Mouse (Mus musculus): Measurements from ENCODE around the gene Tmem216. TPM values are rescaled to one million over a fixed set of nuclear protein-coding genes. Genes with fewer than 3 reads are reported as not detected.
A peak's percentile ranks its signal among the peaks of the same experiment; 100 is the strongest.
"Not testable (repeated sequence)": the region's sequence is repeated elsewhere in the genome, so short reads cannot be mapped to it uniquely, and the experiment has no call there.

The Tmem216 gene
- polyA plus RNA-seq, 1 experiment from 2014 or later = 37.3 TPM

DNA sequence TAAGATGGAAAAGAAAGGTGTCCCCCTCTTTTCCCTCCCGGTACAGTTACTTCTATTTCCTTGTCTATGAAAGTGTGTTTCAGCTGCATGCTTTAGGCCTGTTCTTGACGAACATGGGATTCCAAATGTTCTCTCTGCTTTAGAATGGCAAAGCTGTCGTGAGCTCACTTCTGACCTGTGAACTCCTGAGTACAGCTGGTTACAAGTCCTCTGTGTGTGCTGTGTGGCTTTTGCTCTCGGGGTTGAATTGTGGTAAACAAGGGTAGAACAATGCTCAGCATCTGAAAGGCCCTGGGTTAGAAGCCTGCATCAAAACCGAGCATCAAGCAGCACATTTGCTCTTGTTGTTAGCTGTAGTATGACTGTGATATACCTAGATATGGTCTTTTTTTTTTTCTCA lies 6.3 kb upstream of the Tmem216 start:
- Histone ChIP-seq H3K36me3 (no peaks in the 10 kb centered on the region), H3K9me3 (no peaks in the 10 kb centered on the region), H3K27me3 (no peaks in the 10 kb centered on the region), H3K27ac (no peak overlapping the region), H3K4me2 (no peak overlapping the region), H3K9ac (no peak overlapping the region), H3K4me3 (no peak overlapping the region), H3K4me1 (no peaks in the 10 kb centered on the region)
- no peak for ATAC-seq (ENCODE audit: insufficient number of reproducible peaks, low FRiP score, low TSS enrichment, low read depth)
- WGBS = 61% methylated on average over 5 of the region's 5 CpGs

DNA sequence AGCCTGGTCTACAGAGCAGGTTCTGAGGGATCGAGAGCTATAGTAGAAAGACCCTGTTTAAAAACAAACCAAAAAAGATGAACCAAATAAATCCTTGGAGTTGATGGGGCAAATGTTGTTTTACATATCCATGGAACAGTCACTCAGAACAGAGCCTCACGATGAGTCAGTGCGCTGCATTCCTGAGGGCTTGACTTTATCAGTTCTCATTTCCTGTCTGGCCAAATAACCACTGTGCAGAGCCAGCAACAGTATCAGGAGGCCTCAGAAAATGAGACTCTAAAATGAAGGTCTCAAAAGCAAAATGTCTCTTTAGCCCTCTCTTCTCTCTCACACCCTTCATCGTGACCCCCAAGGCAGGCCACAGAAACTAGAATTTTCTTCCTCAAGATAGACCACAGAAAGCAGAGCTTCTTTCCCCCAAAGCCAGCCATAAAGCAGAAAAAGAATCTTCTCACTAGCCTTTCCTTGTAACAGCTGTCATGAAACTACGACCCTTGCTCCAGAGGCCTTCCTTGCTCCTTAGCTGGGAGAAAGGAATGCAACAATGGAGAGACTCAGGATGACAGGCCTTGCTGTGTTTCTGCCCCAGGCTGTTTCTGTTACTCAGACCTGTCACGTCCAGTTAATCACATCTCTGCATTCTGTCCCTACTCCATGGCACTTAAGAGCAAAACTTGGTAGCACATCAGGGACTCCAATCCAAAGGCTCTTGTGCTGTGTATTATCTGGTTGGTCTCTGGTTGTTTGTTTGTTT lies 5.7 kb upstream of the Tmem216 start:
- H3K4me2 ChIP-seq = no peak overlapping the region
- H3K9ac ChIP-seq = no peak overlapping the region
- no peaks in the 10 kb centered on the region for H3K36me3 ChIP-seq
- no peaks in the 10 kb centered on the region for H3K4me1 ChIP-seq
- no peak overlapping the region for H3K4me3 ChIP-seq
- no peaks in the 10 kb centered on the region for H3K27me3 ChIP-seq
- no peaks in the 10 kb centered on the region for H3K9me3 ChIP-seq
- ATAC-seq (ENCODE audit: insufficient number of reproducible peaks, low FRiP score, low TSS enrichment, low read depth) = no peak
- 46% methylated on average over 6 of the region's 6 CpGs for WGBS
- H3K27ac ChIP-seq = 0 out of 2 replicates have a peak overlapping the region, but pooled peaks have one; percentile 23

DNA sequence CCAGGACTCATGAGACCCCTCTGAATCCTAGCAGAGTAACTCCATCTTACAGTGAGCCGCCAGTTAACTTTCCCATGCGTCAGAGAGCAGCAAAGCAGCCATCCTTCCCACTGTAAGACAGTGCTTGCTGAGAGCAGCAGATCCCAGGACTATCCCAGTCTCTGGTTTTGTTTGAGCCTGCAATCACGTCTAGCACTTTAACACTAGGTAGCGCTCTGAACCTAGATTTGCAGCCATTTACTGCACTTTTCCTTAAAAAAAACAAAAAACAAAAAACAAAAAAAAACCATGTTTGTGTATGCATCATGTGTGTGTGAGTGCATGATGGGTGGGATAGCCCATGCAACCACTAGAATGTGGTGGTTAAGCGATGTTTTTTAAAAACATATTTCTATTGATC lies 4.1 kb upstream of the Tmem216 start:
- WGBS = 43% methylated on average over 5 of the region's 5 CpGs
- Histone ChIP-seq H3K4me3 (no peak overlapping the region), H3K36me3 (no peaks in the 10 kb centered on the region), H3K9ac (no peak overlapping the region), H3K9me3 (no peaks in the 10 kb centered on the region), H3K4me2 (no peak overlapping the region), H3K27me3 (no peaks in the 10 kb centered on the region), H3K4me1 (peaks cover 9% of the 10 kb centered on the region), H3K27ac (no peak overlapping the region)
- no peak for ATAC-seq (ENCODE audit: insufficient number of reproducible peaks, low FRiP score, low TSS enrichment, low read depth)

DNA sequence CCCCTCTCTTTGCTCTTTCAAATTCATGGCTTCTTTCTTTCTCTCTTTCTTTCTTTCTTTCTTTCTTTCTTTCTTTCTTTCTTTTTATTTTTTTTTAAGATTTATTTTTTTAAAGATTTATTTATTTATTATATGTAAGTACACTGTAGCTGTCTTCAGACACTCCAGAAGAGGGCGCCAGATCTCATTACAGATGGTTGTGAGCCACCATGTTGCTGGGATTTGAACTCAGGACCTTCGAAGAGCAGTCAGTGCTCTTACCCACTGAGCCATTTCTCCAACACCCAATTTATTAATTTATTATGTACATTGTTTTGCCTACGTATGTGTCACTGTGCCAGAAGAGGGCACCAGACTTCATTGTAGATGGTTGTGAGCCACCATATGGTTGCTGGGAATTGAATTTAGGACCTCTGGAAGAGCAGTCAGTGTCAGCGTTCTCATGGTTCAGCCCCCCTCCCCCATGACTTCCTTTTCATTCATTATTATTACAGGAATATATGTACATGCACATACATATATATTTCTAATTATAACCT lies 1.9 kb upstream of the Tmem216 start:
- ATAC-seq (ENCODE audit: insufficient number of reproducible peaks, low FRiP score, low TSS enrichment, low read depth); H3K9me3 ChIP-seq; H3K4me3 ChIP-seq; H3K27ac ChIP-seq; H3K9ac ChIP-seq; H3K36me3 ChIP-seq; H3K27me3 ChIP-seq; H3K4me2 ChIP-seq: not testable (repeated sequence)
- peaks cover 14% of the 10 kb centered on the region for H3K4me1 ChIP-seq
- WGBS = 68% methylated on average over 4 of the region's 4 CpGs

DNA sequence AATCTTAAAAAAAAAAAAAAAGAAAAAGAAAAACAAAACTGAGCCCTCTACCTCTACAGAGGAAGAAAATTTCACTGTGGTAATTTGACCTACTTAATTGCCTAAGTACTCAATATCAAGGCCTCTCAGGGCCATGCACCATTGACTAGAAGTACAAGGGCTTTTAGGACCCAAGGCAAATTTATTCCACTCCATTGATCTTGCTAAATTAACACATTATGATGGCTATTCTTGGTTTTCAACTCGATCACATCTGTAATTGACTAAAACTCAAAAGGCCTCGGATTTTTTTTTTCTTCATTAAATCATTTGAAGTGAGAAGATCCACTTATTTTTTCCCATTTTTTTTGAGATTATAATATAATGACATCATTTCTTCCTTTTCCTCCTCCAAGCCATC lies 1.4 kb upstream of the Tmem216 start:
- WGBS = 82% methylated on average over 2 of the region's 2 CpGs
- H3K4me3 ChIP-seq = no peak overlapping the region
- no peak for ATAC-seq (ENCODE audit: insufficient number of reproducible peaks, low FRiP score, low TSS enrichment, low read depth)
- no peak overlapping the region for H3K9ac ChIP-seq
- no peak overlapping the region for H3K4me2 ChIP-seq
- H3K36me3 ChIP-seq = peaks cover 5% of the 10 kb centered on the region; the same call in 1 of the 2 replicates
- peaks cover 14% of the 10 kb centered on the region for H3K4me1 ChIP-seq
- no peaks in the 10 kb centered on the region for H3K27me3 ChIP-seq
- H3K9me3 ChIP-seq = no peaks in the 10 kb centered on the region
- H3K27ac ChIP-seq = no peak overlapping the region

DNA sequence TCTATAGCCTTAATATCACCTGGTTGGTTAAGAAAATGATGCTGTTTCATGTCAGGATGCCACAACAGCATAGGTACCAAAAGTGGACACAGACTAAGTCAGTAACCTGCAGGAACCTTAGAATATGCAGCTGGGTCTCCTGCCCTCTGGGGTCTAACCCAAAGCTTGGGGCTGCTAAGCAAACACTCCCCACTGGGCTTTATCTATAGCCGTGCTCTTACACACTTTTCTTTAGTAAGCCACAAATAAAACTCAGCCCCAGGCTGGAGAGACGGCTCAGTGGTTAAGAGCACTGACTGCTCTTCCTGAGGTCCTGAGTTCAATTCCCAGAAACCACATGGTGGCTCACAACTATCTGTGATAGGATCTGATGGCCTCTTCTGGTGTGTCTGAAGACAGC lies 963 bp upstream of the Tmem216 start:
- Histone ChIP-seq H3K9me3 (no peaks in the 10 kb centered on the region), H3K4me1 (peaks cover 14% of the 10 kb centered on the region), H3K27ac (no peak overlapping the region), H3K4me3 (no peak overlapping the region), H3K36me3 (peaks cover 8% of the 10 kb centered on the region; the same call in 1 of the 2 replicates), H3K27me3 (no peaks in the 10 kb centered on the region), H3K4me2 (no peak overlapping the region), H3K9ac (no peak overlapping the region)
- ATAC-seq (ENCODE audit: insufficient number of reproducible peaks, low FRiP score, low TSS enrichment, low read depth) = no peak
- 84% methylated on average over 2 of the region's 2 CpGs for WGBS

DNA sequence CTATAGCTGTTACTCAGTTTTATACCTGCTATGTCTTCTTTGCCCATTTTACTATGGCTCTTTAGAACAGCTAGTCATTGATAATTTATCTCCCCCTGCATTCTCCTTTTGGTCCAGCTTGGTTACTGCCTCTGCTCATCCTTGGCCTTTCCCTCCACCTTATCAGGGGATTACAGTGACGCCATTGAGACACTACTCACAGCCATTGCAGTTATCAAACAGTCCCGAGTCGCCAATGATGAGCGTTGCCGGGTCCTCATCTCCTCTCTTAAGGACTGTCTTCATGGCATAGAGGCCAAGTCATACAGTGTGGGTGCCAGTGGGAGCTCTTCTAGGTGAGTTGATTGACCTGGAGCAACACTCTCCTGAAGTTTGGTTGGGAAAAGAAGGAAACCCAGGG lies 16.6 kb downstream of the Tmem216 start:
- Histone ChIP-seq H3K9ac (no peak overlapping the region), H3K36me3 (peaks cover 82% of the 10 kb centered on the region), H3K9me3 (no peaks in the 10 kb centered on the region), H3K27me3 (no peaks in the 10 kb centered on the region), H3K27ac (no peak overlapping the region), H3K4me3 (no peak overlapping the region), H3K4me1 (no peaks in the 10 kb centered on the region), H3K4me2 (no peak overlapping the region)
- 97% methylated on average over 5 of the region's 5 CpGs for WGBS
- no peak for ATAC-seq (ENCODE audit: insufficient number of reproducible peaks, low FRiP score, low TSS enrichment, low read depth)

DNA sequence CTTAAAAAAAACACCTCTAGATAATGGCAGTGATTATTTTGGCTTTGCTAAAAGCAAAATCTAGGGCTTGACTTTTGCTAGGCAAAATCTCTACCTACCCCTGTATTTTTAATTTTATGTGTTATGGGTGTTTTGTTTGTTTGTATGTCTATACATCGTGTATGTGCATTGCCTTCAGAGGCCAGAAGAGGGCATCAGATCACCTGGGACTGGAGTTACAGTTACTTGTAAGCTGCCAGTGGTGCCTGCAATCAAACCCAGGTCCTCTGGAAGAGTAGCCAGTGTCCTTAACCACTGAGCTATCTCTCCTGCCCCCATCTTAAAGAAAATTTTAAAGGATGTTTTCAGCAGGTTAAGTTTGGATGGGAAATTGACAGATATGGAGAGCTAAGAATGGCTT lies 26.0 kb downstream of the Tmem216 start:
- no peak overlapping the region for H3K4me2 ChIP-seq
- no peaks in the 10 kb centered on the region for H3K27me3 ChIP-seq
- whole genome bisulfite sequencing = 94% methylated on average over 1 of the region's 1 CpGs
- no peak overlapping the region for H3K27ac ChIP-seq
- peaks cover 42% of the 10 kb centered on the region for H3K36me3 ChIP-seq
- H3K4me3 ChIP-seq = no peak overlapping the region
- ATAC-seq (ENCODE audit: insufficient number of reproducible peaks, low FRiP score, low TSS enrichment, low read depth) = no peak
- H3K4me1 ChIP-seq = peaks cover 14% of the 10 kb centered on the region
- H3K9me3 ChIP-seq = no peaks in the 10 kb centered on the region
- H3K9ac ChIP-seq = no peak overlapping the region

DNA sequence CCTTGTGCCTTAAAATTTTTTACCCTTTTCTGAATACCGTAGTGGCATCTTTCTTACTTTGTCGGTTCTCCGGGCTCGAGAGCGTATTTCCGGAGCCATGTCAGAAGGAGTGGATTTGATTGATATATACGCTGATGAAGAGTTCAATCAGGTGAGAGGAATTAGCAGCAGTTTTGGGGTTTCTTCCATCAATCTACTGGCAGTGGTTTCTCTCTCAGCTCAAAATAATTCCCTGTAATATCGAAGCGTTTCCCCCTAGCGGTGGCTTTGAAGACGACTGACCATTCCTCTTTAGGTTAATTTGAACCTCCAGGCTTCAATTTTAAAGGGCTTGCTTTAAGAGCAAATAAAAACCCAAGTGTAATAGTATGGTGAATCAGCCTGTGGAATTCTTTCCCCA lies 30.1 kb downstream of the Tmem216 start, which contains the start of gene Sdhaf2:
TSS of gene Sdhaf2 (minus strand) at position 233 of the 400 bp plus-strand sequence.
- Histone ChIP-seq H3K36me3 (peaks cover 9% of the 10 kb centered on the region), H3K27me3 (no peaks in the 10 kb centered on the region), H3K4me2 (peak within 1 kb of the TSS; percentile 53), H3K27ac (peak within 1 kb of the TSS; percentile 99), H3K9me3 (no peaks in the 10 kb centered on the region), H3K4me3 (peak within 1 kb of the TSS; percentile 98), H3K9ac (peak within 1 kb of the TSS; percentile 99), H3K4me1 (peaks cover 18% of the 10 kb centered on the region)
- WGBS = under 1% methylated on average over 11 of the region's 11 CpGs
- ATAC-seq (ENCODE audit: insufficient number of reproducible peaks, low FRiP score, low TSS enrichment, low read depth) = no peak

DNA sequence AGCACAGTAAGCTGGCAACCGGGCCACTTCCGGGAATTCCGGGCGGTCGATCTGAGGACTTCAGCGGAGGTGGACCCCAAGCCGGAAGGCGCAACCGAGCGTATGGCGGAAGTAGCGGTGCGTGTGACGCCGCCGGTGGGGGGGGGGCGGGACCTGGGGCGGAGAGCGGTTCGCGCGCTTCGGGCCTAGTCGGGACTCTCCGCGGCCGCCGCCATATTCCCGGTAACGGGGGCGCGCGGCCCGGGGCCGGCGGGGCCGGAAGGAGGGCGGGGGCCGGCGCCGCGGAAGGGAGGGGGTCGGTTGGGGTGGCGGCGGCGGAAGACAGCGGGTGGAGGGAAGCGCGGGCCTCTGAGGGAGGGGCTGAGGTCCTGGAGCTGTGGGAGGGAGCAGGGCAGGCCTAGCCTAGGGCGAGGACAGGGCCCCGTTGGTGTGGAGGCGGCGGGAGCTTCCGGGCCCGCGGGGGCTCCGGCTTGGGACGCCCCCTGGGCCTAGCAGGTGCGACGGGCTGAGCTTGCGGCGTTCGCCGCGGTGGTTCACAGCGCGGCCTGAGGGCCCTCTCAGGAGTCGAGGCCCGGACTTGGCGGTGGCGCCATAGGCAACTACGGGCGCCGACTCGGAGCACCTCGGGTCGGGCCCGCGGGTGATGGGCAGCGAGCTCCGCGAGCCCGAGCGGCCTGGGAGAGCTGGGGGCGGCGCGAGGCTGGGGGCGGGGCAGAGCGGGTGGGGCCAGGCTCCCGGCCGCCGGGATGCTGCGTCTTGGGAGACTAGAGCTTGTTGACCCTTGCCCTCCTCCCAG lies 30.7 kb downstream of the Tmem216 start, which contains the start of gene Cpsf7:
TSS of gene Cpsf7 (plus strand) at position 161 of the 796 bp plus-strand sequence.
- no peaks in the 10 kb centered on the region for H3K9me3 ChIP-seq
- peak within 1 kb of the TSS; percentile 99 for H3K9ac ChIP-seq
- under 1% methylated on average over 93 of the region's 93 CpGs for WGBS
- peaks cover 4% of the 10 kb centered on the region for H3K36me3 ChIP-seq
- H3K27me3 ChIP-seq = no peaks in the 10 kb centered on the region
- H3K4me3 ChIP-seq = peak within 1 kb of the TSS; percentile 98
- H3K4me2 ChIP-seq = peak within 1 kb of the TSS; percentile 53
- ATAC-seq (ENCODE audit: insufficient number of reproducible peaks, low FRiP score, low TSS enrichment, low read depth) = peak; percentile 93
- H3K27ac ChIP-seq = peak within 1 kb of the TSS; percentile 99
- peaks cover 18% of the 10 kb centered on the region for H3K4me1 ChIP-seq

DNA sequence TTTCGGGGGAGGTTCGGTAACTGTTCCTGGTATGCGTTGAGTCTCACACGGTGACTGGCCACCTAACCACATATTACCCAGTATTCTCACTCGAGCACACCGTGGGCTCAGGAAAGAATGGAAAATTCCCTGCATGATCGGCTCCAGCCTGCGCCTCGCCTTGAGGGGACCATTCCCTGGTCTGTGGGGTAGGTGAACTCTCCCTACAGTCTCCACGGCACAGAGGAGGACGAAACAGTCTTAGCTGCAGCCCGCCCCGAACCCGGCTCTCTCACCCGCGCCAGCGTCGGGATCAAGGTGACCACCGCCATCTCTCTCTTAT lies 31.3 kb downstream of the Tmem216 start:
- H3K36me3 ChIP-seq = no peaks in the 10 kb centered on the region; the same call in 1 of the 2 replicates
- H3K27ac ChIP-seq = peak overlapping the region; percentile 99
- ATAC-seq (ENCODE audit: insufficient number of reproducible peaks, low FRiP score, low TSS enrichment, low read depth) = no peak
- H3K9ac ChIP-seq = peak overlapping the region; percentile 99
- H3K4me2 ChIP-seq = peak overlapping the region; percentile 53
- no peaks in the 10 kb centered on the region for H3K9me3 ChIP-seq
- H3K4me1 ChIP-seq = peaks cover 18% of the 10 kb centered on the region
- peak overlapping the region; percentile 98 for H3K4me3 ChIP-seq
- no peaks in the 10 kb centered on the region for H3K27me3 ChIP-seq
- WGBS = under 1% methylated on average over 19 of the region's 19 CpGs

Measured in limb, embryonic 15.5 days (tissue).